Mouse (Mus musculus) frontal cortex, postnatal 36 days (tissue): ENCODE measurements at regions not wholly inside any gene's neighbourhood (a gene's known extent, or its start where the extent isn't known, plus 50 kb on each side); places are given as distances from the start of the nearest gene placed in this dataset.
A peak's percentile ranks its signal among the peaks of the same experiment; 100 is the strongest.

Source experiments
- DNase-seq, 2 experiments: peaks; one replicate each; pipeline ENCODE4 v3.0.0; 2022; ENCODE audit warnings: low spot score in 2 of 2

DNA sequence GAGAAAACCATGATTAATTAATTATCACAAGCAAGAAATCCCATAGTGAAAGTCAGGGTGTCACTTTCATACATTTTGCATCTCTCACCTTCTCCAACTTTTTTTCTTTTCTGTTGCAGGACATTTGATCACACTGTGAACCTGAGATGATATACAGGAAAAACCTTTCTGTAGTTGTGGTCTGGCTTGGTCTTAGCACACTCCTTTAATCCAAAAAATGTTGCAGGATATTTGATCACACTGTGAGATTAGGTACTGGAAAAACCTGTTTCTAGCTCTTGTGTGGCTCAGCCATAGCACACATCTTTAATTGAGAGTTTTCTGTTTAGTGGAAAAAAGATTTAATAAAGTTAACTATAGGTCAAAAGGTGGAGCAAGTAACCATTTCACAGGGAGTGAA lies 645.6 kb upstream of the Zfp804a start:
- DNase-seq: no peak

DNA sequence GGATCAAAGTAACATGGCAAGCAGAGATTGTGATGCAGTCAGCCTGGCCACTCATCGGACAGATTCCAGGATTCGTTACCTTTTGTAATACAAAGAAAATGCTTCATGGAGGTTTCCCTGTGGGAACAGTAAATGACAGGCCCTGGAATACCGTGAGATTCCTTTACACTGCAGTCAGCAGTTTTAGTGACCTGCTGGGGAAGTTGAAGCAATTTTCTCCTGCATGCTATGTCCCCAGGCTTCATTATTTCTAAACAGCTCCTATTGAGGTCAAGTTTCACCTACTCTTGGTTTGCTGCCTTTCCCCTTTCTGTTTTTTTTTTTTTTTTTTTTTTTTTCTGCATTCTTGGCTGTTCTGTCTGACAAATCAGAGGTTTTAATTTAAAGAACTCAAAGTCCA lies 641.3 kb upstream of the Zfp804a start:
- DNase-seq: no peak

DNA sequence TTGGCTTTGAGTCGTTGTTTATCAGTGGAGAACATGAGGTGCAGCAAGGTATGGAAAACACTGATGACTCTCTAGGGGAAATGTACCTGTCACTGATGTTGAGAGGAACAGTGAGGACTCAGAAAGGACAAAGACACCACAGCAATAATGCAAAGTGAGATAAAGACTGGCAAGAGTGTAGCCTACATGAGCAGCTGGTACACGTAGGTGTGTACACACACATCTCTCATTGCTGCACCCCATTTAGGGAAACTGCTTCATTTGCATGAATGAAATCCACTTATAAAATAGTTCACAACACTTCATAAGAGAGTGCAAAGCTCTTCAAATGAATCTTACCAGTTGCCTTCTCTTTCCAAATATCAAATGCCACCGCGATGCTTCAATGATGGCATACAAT lies 621.6 kb upstream of the Zfp804a start:
- peak in 1 of 2 experiments; percentile 33 for DNase-seq

DNA sequence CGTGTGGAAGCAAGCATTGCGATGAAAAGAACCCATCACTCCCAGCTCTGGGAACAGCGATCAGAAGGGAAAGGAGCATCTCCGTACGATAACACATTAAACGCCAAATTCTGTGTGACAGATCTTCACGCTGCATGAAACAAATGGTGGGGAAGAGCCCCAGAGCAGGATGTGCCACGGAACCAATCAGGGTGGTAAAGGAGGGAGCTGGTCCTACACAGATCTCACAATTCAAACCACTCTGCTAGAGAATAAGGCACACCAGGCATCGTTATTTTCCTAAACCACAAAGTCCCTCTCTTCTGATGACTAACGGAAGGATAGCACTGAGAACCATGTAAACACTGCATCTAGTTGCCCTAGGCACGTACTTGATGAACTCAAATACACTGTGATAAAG lies 613.9 kb upstream of the Zfp804a start:
- DNase-seq: no peak

DNA sequence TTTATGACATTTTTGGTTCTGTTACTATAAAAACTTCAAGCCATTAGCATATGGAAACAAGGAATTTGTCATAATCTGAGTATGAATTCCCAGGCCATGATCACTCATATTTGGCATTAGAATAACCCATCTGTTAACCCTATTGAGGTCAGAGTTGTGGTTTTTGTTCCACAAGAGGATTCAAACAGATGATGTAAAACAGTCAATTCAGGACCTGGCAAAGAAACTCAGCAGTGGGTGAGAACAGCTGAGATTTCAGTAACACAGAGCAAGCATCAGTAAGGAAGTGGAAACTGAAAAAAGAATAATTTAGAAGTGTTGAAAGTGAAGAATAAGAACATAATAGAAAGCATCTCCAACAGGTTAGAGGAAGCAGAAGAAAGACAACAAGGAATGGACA lies 612.1 kb upstream of the Zfp804a start:
- DNase-seq: peak in 1 of 2 experiments; percentile 44

DNA sequence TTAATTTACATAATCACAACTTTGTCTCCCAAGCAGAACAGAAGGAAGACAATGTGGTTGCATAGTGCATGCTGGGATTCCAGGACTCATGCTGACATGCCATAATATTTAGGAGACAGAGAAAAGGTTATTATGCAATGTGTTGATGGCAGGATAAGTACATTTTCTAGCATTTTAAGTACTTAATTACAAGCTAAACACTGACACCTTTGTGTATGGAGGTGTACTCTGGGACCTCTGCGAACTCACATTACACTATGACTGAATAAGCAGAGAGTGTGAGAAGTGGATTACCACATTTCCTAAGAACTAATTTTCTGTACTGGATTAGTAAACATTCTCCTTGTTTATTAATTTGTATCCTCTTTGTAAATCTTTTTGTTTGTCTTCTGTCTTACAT lies 602.5 kb upstream of the Zfp804a start:
- no peak for DNase-seq

DNA sequence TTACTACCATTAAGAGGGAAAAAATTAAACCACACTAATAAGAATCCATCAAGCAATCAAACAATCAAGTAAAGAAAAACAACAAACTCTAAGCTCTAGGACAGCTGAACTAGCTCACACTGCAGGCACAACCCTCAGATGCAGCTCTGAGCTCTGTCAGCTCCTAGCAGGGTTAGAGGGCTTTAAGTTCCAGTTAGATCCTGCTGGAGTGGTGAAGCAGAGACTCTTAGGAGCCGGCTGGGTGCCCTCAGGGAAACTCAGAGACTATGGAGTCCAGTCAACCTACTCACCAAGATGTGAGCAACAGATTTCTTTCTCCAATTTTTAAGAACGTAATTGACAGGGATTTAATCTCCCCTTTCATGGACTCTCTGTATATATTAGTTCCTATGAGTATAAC lies 564.2 kb upstream of the Zfp804a start:
- no peak for DNase-seq

DNA sequence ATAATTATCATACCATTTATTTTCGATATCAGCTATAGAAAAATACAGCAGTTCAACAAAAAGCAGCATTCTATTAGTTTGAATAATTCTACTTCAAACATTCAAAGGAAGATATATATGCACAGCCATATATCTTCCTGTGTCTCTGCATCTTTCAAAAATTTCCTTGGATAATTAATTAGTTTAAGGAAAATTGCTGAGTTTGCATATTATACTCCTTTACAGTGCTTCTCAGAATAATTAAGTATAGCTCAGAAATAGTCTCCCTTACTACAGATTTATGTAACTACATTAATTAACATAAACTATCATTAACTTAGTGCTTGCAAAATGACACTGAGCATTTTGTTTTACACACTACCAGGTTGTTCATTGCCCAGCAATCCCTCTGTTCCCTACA lies 546.0 kb upstream of the Zfp804a start:
- DNase-seq: no peak

DNA sequence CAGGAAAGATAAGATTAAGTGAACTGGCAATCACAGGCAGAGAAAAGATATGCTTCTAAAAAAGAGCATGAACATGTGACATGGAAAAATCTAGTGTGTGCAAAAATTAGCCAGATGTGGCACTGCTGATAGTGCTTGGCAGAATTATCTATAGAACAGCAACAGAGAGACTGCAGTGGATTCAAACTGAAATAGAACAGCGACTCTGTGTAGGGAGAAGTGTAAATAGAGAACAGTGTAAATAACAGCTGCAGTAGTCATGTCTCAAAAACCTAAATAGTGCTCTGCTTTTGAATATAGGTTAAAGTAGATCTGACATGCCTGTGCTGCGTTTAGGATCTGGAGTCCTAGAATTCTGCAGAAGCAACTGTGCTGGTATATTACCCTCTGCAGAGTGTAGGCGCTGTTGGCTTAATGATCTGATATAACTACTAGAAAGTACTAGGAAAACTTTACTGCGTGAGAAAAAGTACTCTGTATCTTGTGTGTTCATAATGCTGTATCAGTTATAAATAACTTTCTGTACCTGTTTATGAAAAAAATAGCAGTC lies 539.9 kb upstream of the Zfp804a start:
- DNase-seq: peak in 1 of 2 experiments; percentile 10

DNA sequence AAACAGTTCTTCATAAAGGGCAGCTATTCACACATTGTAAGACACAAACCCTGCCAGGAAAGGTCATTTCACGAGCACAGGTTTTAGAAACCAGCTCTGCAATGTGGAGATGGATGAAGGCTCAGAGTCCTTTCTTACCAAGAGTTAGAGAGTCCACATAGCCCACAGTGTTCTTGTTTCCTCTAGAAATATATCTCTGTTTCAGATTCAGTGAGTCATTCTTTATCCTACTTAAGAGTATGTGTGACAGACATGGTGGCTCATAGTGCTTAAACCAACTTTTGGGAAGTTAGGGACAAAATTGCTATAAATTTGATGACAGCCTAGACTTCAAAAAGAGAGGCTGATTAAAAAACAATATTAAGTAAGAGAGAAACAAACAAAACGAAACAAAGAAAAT lies 514.9 kb upstream of the Zfp804a start:
- DNase-seq: no peak

DNA sequence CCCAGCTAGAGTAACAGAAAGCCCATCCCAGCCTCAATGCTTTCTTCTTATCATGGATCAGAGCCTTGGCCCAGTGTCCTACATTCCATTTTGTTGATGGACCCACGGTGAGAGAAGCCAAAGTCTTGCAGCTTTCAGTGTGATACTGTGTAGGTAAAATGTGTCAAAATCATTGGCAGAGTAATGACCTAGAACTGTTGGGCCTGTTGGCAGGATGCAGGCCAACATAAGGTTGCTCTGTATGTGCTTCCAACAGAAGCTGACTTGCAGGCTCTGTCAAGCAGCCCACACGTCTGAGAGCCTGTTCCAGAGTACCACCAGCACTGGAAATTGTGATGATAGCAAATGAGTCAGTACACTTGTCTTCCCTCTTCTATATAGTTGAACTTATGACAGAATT lies 503.9 kb upstream of the Zfp804a start:
- peak; percentile 24 to 31 for DNase-seq

DNA sequence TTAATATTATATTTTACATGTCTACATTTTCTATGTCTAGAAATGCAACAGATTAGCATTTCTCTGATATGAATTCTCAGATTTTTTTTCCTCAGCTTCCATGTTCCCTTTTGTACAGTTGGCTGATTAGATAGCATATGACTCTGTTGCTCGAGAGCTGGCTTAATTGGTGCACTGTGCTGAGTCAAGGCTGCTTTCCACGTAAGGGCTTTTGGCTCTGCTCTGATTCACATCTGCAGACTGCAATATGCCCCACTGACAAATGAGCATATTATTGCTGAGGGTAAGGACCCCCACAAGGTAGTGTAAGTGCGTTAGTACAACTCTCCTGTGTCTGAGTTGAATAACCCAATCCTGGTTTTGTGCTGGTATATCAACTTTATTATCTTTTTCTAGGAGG lies 470.9 kb upstream of the Zfp804a start:
- DNase-seq: no peak
